Mouse (Mus musculus): ENCODE results near the gene Gm17387. TPM values are rescaled to one million over a fixed set of nuclear protein-coding genes. Genes with fewer than 3 reads are reported as not detected.

Gene Gm17387
- total RNA-seq (2015) (not detected in 2 replicates), total RNA-seq (2017) (not detected in 2 replicates)

GRCm38 (mm10) chr7:141028831-141029230, at the start of gene Gm17387:
Gene Gm17387 (plus strand): TSS chr7:141029131.
- no peak for ATAC-seq (replicated peaks; ENCODE audit: poor library complexity)

GRCm38 (mm10) chr7:140981704-140982103, 47.2 kb upstream of the Gm17387 start:
- peak; percentile 97 for ATAC-seq (replicated peaks; ENCODE audit: poor library complexity)

GRCm38 (mm10) chr7:140982971-140983370, 46.0 kb upstream of the Gm17387 start:
- ATAC-seq (replicated peaks; ENCODE audit: poor library complexity): no peak

GRCm38 (mm10) chr7:140987182-140988138, 41.5 kb upstream of the Gm17387 start:
- no peak for ATAC-seq (replicated peaks; ENCODE audit: poor library complexity)

- ATAC-seq (replicated peaks; ENCODE audit: poor library complexity): no peak
Measured at GRCm38 (mm10) chr7:140989022-140989421, 39.9 kb upstream of the Gm17387 start.

GRCm38 (mm10) chr7:140990185-140990584, 38.7 kb upstream of the Gm17387 start:
- peak; percentile 9; the same call in 1 of the 2 replicates for ATAC-seq (replicated peaks; ENCODE audit: poor library complexity)

- peak; percentile 91 for ATAC-seq (replicated peaks; ENCODE audit: poor library complexity)
Measured at GRCm38 (mm10) chr7:140990622-140991021, 38.3 kb upstream of the Gm17387 start.

GRCm38 (mm10) chr7:140991117-140991689, 37.7 kb upstream of the Gm17387 start:
- ATAC-seq (replicated peaks; ENCODE audit: poor library complexity): peak; percentile 71

GRCm38 (mm10) chr7:140997817-140998216, 31.1 kb upstream of the Gm17387 start:
- ATAC-seq (replicated peaks; ENCODE audit: poor library complexity): peak; percentile 82

- peak; percentile 84 for ATAC-seq (replicated peaks; ENCODE audit: poor library complexity)
Measured at GRCm38 (mm10) chr7:140998853-140999700, 29.9 kb upstream of the Gm17387 start.

- ATAC-seq (replicated peaks; ENCODE audit: poor library complexity): no peak
Measured at GRCm38 (mm10) chr7:141000881-141001708, 27.8 kb upstream of the Gm17387 start.

- ATAC-seq (replicated peaks; ENCODE audit: poor library complexity): no peak
Measured at GRCm38 (mm10) chr7:141003248-141004010, 25.5 kb upstream of the Gm17387 start.

GRCm38 (mm10) chr7:141006446-141006845, 22.5 kb upstream of the Gm17387 start:
- peak; percentile 7; the same call in 1 of the 2 replicates for ATAC-seq (replicated peaks; ENCODE audit: poor library complexity)

GRCm38 (mm10) chr7:141006914-141007313, 22.0 kb upstream of the Gm17387 start:
- peak; percentile 20; the same call in 1 of the 2 replicates for ATAC-seq (replicated peaks; ENCODE audit: poor library complexity)

GRCm38 (mm10) chr7:141008312-141008761, 20.6 kb upstream of the Gm17387 start:
- peak; percentile 59 for ATAC-seq (replicated peaks; ENCODE audit: poor library complexity)

GRCm38 (mm10) chr7:141008938-141009660, 19.8 kb upstream of the Gm17387 start:
- ATAC-seq (replicated peaks; ENCODE audit: poor library complexity): peak; percentile 81

GRCm38 (mm10) chr7:141009665-141010064, 19.3 kb upstream of the Gm17387 start:
- ATAC-seq (replicated peaks; ENCODE audit: poor library complexity): no peak

- ATAC-seq (replicated peaks; ENCODE audit: poor library complexity): no peak
Measured at GRCm38 (mm10) chr7:141010593-141010992, 18.3 kb upstream of the Gm17387 start, which contains the start of gene Ifitm3. Gene Ifitm3 (minus strand): TSS chr7:141010770.

All from megakaryocyte progenitor cell, adult 5-6 weeks (primary cell).